Mouse (Mus musculus) lung, postnatal 0 days (tissue): Measurements from ENCODE around the gene Ssbp4.

Experiments
- CTCF ChIP-seq: IDR thresholded peaks from 2 replicates; pipeline ENCODE4 v1.5.1; 2016; ENCODE audit warnings: antibody characterized with exemption, mild to moderate bottlenecking
- EP300 ChIP-seq: IDR thresholded peaks from 2 replicates; pipeline ENCODE4 v1.6.1; 2016; ENCODE audit warnings: antibody characterized with exemption, mild to moderate bottlenecking, control low read depth

DNA sequence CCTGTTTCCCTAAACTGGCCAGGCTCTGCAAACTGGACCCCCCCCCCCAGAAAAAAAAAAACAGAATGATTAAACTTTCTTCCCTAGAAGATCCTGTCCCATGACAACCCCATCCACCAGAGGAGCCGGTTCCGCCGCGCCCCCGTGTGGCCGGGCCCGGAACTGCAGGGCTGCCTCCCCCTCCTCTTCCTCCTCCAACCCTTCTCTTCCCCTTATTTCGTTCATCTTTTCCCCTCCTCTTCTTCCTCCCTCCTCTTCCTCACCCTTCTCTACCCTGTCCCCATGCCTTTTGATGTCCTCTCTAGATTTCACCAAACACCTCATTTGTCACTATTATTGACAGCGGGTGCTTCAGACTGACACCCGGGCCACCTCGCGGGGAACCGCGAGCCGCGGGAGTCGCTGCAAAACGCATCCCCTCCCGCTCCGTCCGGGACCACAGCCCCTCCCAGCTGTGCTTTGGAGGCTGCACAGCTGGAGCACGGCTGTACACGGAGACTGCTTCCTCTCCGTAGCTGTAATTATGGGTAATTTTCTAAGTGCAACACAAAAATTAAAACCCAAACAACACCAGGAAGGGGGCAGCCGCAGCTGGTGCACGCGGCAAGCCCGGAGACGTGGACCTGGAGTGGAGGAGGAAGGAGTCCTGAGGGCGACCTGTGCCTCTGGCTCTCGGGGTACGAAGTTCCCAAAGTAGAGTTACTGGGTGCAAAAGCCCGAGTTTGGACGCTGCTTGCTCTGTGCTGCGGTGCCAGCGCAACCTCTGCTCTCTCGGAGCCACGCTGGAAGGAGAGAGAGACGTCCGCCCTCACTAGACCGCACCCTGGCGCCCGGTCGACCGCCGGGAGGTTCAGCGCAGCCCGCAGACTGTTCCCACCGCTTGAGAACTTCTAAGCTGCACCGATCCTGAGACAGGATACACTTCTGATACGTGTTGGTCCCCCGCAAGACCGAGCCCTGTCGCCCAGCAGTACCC, 2.4 kb upstream of the Ssbp4 start:
- TF ChIP-seq CTCF (peak; percentile 90), EP300 (no peak)
